Mouse (Mus musculus) urinary bladder, postnatal 36 days (tissue): ENCODE results near the gene Ifitm3.

Experiments
- DNase-seq, 2 experiments: peaks; one replicate each; pipeline ENCODE4 v3.0.0; 2022; ENCODE audit warnings: low spot score in 2 of 2, mixed read lengths in 1 of 2

Ifitm3 gene

GRCm38 (mm10) chr7:140962733-140963132, 47.8 kb downstream of the Ifitm3 start:
- DNase-seq: no peak

GRCm38 (mm10) chr7:140961416-140961815, 49.2 kb downstream of the Ifitm3 start:
- no peak for DNase-seq

GRCm38 (mm10) chr7:140960026-140960425, 50.5 kb downstream of the Ifitm3 start:
- no peak for DNase-seq
